Mouse (Mus musculus): ENCODE data around the gene Gpbar1.

Gene Gpbar1

GRCm38 (mm10) chr1:74295456-74296171, 17.3 kb downstream of the Gpbar1 start:
- peak; percentile 83 for DNase-seq (ENCODE audit: low spot score)

- DNase-seq (ENCODE audit: low spot score), result peak; percentile 50
Measured at GRCm38 (mm10) chr1:74296477-74296876, 18.1 kb downstream of the Gpbar1 start.

GRCm38 (mm10) chr1:74297269-74297668, 18.9 kb downstream of the Gpbar1 start:
- peak; percentile 63 for DNase-seq (ENCODE audit: low spot score)

GRCm38 (mm10) chr1:74298157-74298750, 19.9 kb downstream of the Gpbar1 start:
- DNase-seq (ENCODE audit: low spot score), result no peak

GRCm38 (mm10) chr1:74298996-74299395, 20.6 kb downstream of the Gpbar1 start:
- no peak for DNase-seq (ENCODE audit: low spot score)

- no peak for DNase-seq (ENCODE audit: low spot score)
Measured at GRCm38 (mm10) chr1:74300347-74301110, 22.2 kb downstream of the Gpbar1 start.

- no peak for DNase-seq (ENCODE audit: low spot score)
Measured at GRCm38 (mm10) chr1:74302229-74302628, 23.9 kb downstream of the Gpbar1 start.

GRCm38 (mm10) chr1:74302835-74303234, 24.5 kb downstream of the Gpbar1 start:
- no peak for DNase-seq (ENCODE audit: low spot score)

GRCm38 (mm10) chr1:74303509-74304338, 25.4 kb downstream of the Gpbar1 start:
- DNase-seq (ENCODE audit: low spot score), result peak; percentile 81

GRCm38 (mm10) chr1:74304339-74304790, 26.0 kb downstream of the Gpbar1 start:
- DNase-seq (ENCODE audit: low spot score), result no peak

GRCm38 (mm10) chr1:74304946-74305345, 26.6 kb downstream of the Gpbar1 start:
- DNase-seq (ENCODE audit: low spot score), result no peak

GRCm38 (mm10) chr1:74305522-74305921, 27.2 kb downstream of the Gpbar1 start, which contains the start of gene Tmbim1:
TSS of gene Tmbim1 (minus strand) at chr1:74305622.
- no peak for DNase-seq (ENCODE audit: low spot score)

GRCm38 (mm10) chr1:74307146-74307545, 28.8 kb downstream of the Gpbar1 start:
- DNase-seq (ENCODE audit: low spot score), result no peak

- DNase-seq (ENCODE audit: low spot score), result no peak
Measured at GRCm38 (mm10) chr1:74308001-74308964, 29.9 kb downstream of the Gpbar1 start.

GRCm38 (mm10) chr1:74309767-74310166, 31.4 kb downstream of the Gpbar1 start:
- DNase-seq (ENCODE audit: low spot score), result no peak

GRCm38 (mm10) chr1:74313049-74313692, 34.8 kb downstream of the Gpbar1 start:
- DNase-seq (ENCODE audit: low spot score), result no peak

- DNase-seq (ENCODE audit: low spot score), result no peak
Measured at GRCm38 (mm10) chr1:74314796-74315195, 36.4 kb downstream of the Gpbar1 start.

GRCm38 (mm10) chr1:74316114-74316827, 37.9 kb downstream of the Gpbar1 start:
- DNase-seq (ENCODE audit: low spot score), result no peak

- no peak for DNase-seq (ENCODE audit: low spot score)
Measured at GRCm38 (mm10) chr1:74318711-74319110, 40.4 kb downstream of the Gpbar1 start.

- DNase-seq (ENCODE audit: low spot score), result no peak
Measured at GRCm38 (mm10) chr1:74321396-74321795, 43.0 kb downstream of the Gpbar1 start.

Measured in urinary bladder, postnatal 25 days (tissue).